Mouse (Mus musculus) MN1 (cell line): Measurements from ENCODE around the gene Camta1.

Experiments used
- DNase-seq: peaks from one replicate; pipeline ENCODE4 v3.0.0-alpha.2; 2016; ENCODE audit warnings: low spot score

Camta1 gene

GRCm38 (mm10) chr4:151779962-151780459 lies 81.7 kb downstream of the Camta1 start:
- no peak for DNase-seq

- DNase-seq, result peak; percentile 50
These were observed 83.2 kb downstream of the Camta1 start for GRCm38 (mm10) chr4:151778511-151778910.

- DNase-seq, result no peak
These were observed 84.2 kb downstream of the Camta1 start for GRCm38 (mm10) chr4:151777451-151777850.

- no peak for DNase-seq
These were observed 86.2 kb downstream of the Camta1 start for GRCm38 (mm10) chr4:151775441-151775840.

- DNase-seq, result no peak
These were observed 88.0 kb downstream of the Camta1 start for GRCm38 (mm10) chr4:151773651-151774050.

- DNase-seq, result no peak
These were observed 88.7 kb downstream of the Camta1 start for GRCm38 (mm10) chr4:151773007-151773406.

GRCm38 (mm10) chr4:151770697-151771096 lies 91.0 kb downstream of the Camta1 start:
- no peak for DNase-seq

GRCm38 (mm10) chr4:151767786-151768185 lies 93.9 kb downstream of the Camta1 start:
- DNase-seq, result no peak

GRCm38 (mm10) chr4:151767361-151767760 lies 94.3 kb downstream of the Camta1 start:
- DNase-seq, result no peak

- DNase-seq, result no peak
These were observed 96.3 kb downstream of the Camta1 start for GRCm38 (mm10) chr4:151765376-151765775.

- DNase-seq, result no peak
These were observed 97.7 kb downstream of the Camta1 start for GRCm38 (mm10) chr4:151763928-151764327.

GRCm38 (mm10) chr4:151759095-151759494 lies 102.6 kb downstream of the Camta1 start:
- no peak for DNase-seq

- no peak for DNase-seq
These were observed 103.3 kb downstream of the Camta1 start for GRCm38 (mm10) chr4:151758337-151758736.

GRCm38 (mm10) chr4:151757261-151757660 lies 104.4 kb downstream of the Camta1 start:
- no peak for DNase-seq

GRCm38 (mm10) chr4:151756400-151756799 lies 105.3 kb downstream of the Camta1 start:
- peak; percentile 83 for DNase-seq

- DNase-seq, result peak; percentile 69
These were observed 108.4 kb downstream of the Camta1 start for GRCm38 (mm10) chr4:151753231-151753630.

- DNase-seq, result peak; percentile 15
These were observed 109.1 kb downstream of the Camta1 start for GRCm38 (mm10) chr4:151752551-151752950.

- no peak for DNase-seq
These were observed 110.3 kb downstream of the Camta1 start for GRCm38 (mm10) chr4:151751270-151751945.

- DNase-seq, result no peak
These were observed 114.0 kb downstream of the Camta1 start for GRCm38 (mm10) chr4:151747723-151748122.

GRCm38 (mm10) chr4:151746002-151746606 lies 115.6 kb downstream of the Camta1 start:
- DNase-seq, result no peak

- DNase-seq, result peak; percentile 53
These were observed 120.2 kb downstream of the Camta1 start for GRCm38 (mm10) chr4:151741249-151742137.

- DNase-seq, result no peak
These were observed 122.2 kb downstream of the Camta1 start for GRCm38 (mm10) chr4:151739348-151739956.
